Mouse (Mus musculus): ENCODE measurements around the gene Nf2.

- TF ChIP-seq CTCF (IDR thresholded peaks at IDR 0.05; ENCODE audit: borderline replicate concordance, insufficient read depth, low read length) = no peak
- no peak for TF ChIP-seq POLR2A (IDR thresholded peaks at IDR 0.05; ENCODE audit: low read depth, low read length)
These were observed 111.7 kb downstream of the Nf2 start for GRCm38 (mm10) chr11:4737682-4738081.
